In the genomic region with DNA sequence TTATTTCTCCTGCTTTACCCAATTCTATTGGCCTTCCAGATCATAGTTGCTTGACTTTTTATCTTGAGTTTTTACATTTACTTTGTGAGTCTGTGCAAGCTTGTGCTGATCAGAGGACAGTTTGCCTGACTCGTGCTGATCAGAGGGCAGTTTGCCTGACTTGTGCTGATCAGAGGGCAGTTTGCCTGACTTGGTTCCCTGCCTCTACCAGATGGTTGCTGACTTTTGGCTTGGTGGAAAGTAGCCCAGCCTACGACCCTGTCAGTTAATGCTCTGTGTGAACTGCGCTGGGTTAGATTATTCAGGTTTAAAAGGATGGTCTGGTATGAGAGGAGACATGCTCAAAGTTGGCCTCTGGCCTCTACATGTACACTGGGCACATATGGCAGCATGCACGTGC, we compare ENCODE assay signal across 36 mouse cellular contexts. TPM values are rescaled to one million over a fixed set of nuclear protein-coding genes. Genes with fewer than 3 reads are reported as not detected.
"Had no signal": no experiment of that assay in that cellular context is flagged by ENCODE, and none has a peak within 500 bp of the region (broad histone marks: within the 10 kb centered on the region; RNA-seq: fewer than 3 reads in every experiment).

No protein-coding gene starts in this region.

- H3K9me3 ChIP-seq: heart, embryonic 12.5 days; heart, embryonic 13.5 days; heart, embryonic 15.5 days; hindbrain, embryonic 10.5 days; hindbrain, embryonic 12.5 days; hindbrain, embryonic 13.5 days; hindbrain, embryonic 15.5 days; intestine, embryonic 15.5 days; kidney, embryonic 15.5 days had no signal

- H3K4me2 ChIP-seq: heart, embryonic 12.5 days; heart, embryonic 13.5 days; heart, embryonic 15.5 days; hindbrain, embryonic 12.5 days; hindbrain, embryonic 13.5 days; hindbrain, embryonic 14.5 days; hindbrain, embryonic 15.5 days; intestine, embryonic 15.5 days; kidney, embryonic 15.5 days had no signal

- H3K36me3 ChIP-seq: heart, embryonic 15.5 days; hindbrain, embryonic 15.5 days; intestine, embryonic 15.5 days had no signal

- H3K27ac ChIP-seq: heart, embryonic 13.5 days; heart, embryonic 15.5 days; hindbrain, embryonic 10.5 days; hindbrain, embryonic 12.5 days; hindbrain, embryonic 13.5 days; hindbrain, embryonic 14.5 days; hindbrain, embryonic 15.5 days; hindbrain, postnatal 0 days; intestine, embryonic 15.5 days; kidney, embryonic 15.5 days; kidney, postnatal 0 days; layer of hippocampus, adult 2 months; left cerebral cortex, adult 2 months had no signal

- H3K27me3 ChIP-seq: heart, embryonic 12.5 days; heart, embryonic 13.5 days; heart, embryonic 15.5 days; hindbrain, embryonic 12.5 days; hindbrain, embryonic 13.5 days; hindbrain, embryonic 15.5 days; intestine, embryonic 15.5 days; kidney, embryonic 15.5 days had no signal

- DNase-seq: heart, postnatal 10 days; heart, postnatal 14 days; heart, postnatal 36 days; heart, postnatal 4 days; kidney, adult 11 months; kidney, adult 18-20 months; kidney, adult 2 months; kidney, adult 8-10 months; kidney, adult 9 months; kidney, postnatal 10 days; kidney, postnatal 14 days; kidney, postnatal 25 days; kidney, postnatal 36 days; kidney, postnatal 4 days; layer of hippocampus, adult 9-11 months; layer of hippocampus, postnatal 36 days had no signal

- ATAC-seq: hindbrain, embryonic 16.5 days; hindbrain, postnatal 0 days; inflammation-experienced regulatory T-cells, adult 6 months; intestine, embryonic 15.5 days; intestine, embryonic 16.5 days; intestine, postnatal 0 days had no signal

- H3K4me1 ChIP-seq: heart, embryonic 12.5 days; heart, embryonic 13.5 days; heart, embryonic 15.5 days; hindbrain, embryonic 10.5 days; hindbrain, embryonic 12.5 days; hindbrain, embryonic 13.5 days; hindbrain, embryonic 15.5 days; intestine, embryonic 15.5 days; kidney, embryonic 15.5 days had no signal

- H3K4me3 ChIP-seq: heart, embryonic 12.5 days; heart, embryonic 13.5 days; heart, embryonic 15.5 days; hindbrain, embryonic 10.5 days; hindbrain, embryonic 12.5 days; hindbrain, embryonic 13.5 days; hindbrain, embryonic 15.5 days; intestine, embryonic 15.5 days; kidney, embryonic 15.5 days; layer of hippocampus, adult 2 months; left cerebral cortex, adult 2 months had no signal

- H3K9ac ChIP-seq: heart, embryonic 12.5 days; heart, embryonic 13.5 days; heart, embryonic 15.5 days; hindbrain, embryonic 12.5 days; hindbrain, embryonic 13.5 days; hindbrain, embryonic 14.5 days; hindbrain, embryonic 15.5 days; intestine, embryonic 15.5 days; kidney, embryonic 15.5 days had no signal

RNA-seq across cellular contexts. Expression of gene Erich3, which starts 47.6 kb away (rescaled TPM):
- total RNA-seq: hematopoietic stem cell, adult 5-6 weeks had no signal
- polyA plus RNA-seq: inflammation-experienced regulatory T-cells, adult 6 months; intestine, embryonic 16.5 days; kidney, embryonic 14.5 days; kidney, postnatal 0 days had no signal
